Mouse (Mus musculus) gastrocnemius, postnatal 36 days (tissue): ENCODE data around the gene Lrrc8d. TPM values are rescaled to one million over a fixed set of nuclear protein-coding genes. Genes with fewer than 3 reads are reported as not detected.

Source experiments
- DNase-seq, 2 experiments: peaks; one replicate each; pipeline ENCODE4 v3.0.0; 2022
- intact Hi-C: fragments of 180-260 bp; cut with DNase I; formaldehyde crosslinking; loops from one replicate; pipeline ENCODE4 v1.15.1; 2025
- total RNA-seq, 2 experiments: library from RNA; stranded (reverse); gene quantifications; 2 replicates each; pipeline ENCODE4 v1.2.3; 2021

The Lrrc8d gene
- total RNA-seq, 2 experiments from 2014 or later, result 3.0 to 4.4 TPM

DNA sequence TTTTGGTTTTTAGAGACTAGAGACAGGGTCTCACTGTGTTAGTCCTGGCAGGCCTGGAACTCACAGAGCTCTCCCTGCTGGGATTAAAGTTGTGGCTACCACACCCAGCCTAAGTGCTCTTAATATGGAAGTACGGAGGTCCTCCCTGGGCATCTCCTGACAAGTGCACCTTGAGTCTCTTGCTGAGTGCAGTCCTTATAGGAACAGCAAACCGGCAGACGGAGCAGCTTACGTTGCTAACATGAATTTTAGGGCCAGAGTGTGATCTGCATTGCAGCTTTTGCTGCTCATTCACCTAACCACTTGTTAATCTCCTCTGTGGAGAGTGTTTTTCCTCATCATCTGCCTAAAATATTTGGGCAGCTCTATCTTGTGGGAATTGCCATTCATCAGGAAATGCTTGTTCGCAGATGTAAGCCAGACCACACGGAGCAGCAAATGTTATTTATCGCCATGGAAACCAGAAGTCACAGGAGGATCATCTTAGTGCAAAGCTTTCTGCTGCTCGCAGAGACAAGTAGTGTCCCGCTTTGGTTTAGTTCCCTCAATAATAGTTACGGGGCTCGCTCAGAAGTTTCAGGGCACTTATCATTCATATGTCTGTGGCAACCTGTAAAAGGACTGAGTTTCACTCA is 62.2 kb downstream of the Lrrc8d start:
- DNase-seq, result no peak
- intact Hi-C loops, result no loop called here

GRCm38 (mm10) chr5:105764369-105764768 is 64.6 kb downstream of the Lrrc8d start:
- DNase-seq, result no peak
- intact Hi-C loops, result no loop called here

- DNase-seq, result no peak
- intact Hi-C loops, result no loop called here
Measured at GRCm38 (mm10) chr5:105765386-105765785, 65.6 kb downstream of the Lrrc8d start.

DNA sequence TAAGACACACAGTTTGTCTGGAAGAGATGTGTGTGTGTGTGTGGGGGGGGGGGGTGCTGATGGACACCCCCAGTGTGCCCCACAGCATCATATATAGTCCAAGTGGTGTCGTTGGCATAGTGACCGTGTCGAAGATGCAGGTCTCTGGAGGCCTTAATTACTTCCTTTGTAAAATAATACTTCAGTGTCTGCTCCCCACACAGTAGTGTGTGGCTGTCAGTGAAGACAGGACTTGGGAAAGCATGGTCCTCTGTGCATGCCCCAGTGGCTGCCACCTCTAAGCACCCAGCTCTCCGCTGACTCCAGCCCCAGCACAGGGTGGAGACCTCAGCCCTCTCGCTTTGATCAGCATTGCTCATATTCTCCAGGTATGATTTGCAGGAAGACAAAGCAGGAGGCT is 76.6 kb downstream of the Lrrc8d start:
- intact Hi-C loops, result no loop called here
- DNase-seq, result no peak

DNA sequence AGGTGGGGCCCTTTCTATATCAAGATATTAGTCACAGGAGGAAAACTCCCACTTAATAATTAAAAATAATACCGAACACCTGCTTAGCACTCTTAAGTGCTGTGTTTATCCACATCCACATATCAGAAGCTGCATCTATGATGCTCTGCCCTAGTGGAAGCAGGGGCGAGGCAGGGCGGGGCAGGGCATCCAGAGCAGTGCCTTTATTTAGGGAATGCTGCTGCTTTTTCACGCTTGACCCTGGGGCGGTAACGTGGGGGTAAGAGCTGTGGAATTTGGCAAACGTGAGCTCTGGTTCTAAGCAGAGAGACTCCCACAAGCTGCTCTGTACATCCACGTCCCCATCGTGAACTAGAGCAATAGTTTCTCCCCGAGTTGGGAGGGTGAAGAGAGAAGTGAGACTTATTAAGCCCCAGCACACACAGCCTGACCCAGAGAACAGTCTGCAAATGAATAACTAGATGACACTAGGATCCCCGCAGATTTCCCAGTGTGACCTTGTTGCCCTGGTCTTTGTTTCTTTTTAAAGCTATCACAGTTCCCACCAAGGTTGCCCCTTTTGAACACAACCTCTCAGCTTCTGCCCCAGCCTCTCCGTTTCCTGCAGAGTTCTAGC is 77.3 kb downstream of the Lrrc8d start:
- intact Hi-C loops, result no loop called here
- DNase-seq, result no peak

DNA sequence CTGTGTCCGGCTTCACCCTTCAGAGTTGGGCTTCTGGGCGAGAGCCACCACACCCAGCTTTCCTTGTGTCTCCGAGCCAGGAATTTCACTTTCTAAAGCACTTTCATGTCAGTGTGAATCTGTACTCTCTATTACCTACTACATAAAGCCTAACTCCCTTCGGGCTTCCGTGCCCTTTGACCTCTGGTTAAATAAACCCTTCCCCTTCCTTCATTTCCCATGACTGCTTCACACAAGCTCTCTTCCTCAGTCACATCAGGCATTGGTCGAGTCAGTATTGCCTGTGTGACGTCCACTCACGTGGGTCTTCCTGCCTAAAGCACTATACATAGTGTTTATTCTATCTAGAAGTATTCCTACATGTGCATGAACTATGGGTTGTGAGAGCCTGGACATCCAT is 77.9 kb downstream of the Lrrc8d start:
- DNase-seq, result no peak
- intact Hi-C loops, result no loop called here

GRCm38 (mm10) chr5:105778189-105778588 is 78.4 kb downstream of the Lrrc8d start:
- DNase-seq, result no peak
- intact Hi-C loops, result no loop called here

DNA sequence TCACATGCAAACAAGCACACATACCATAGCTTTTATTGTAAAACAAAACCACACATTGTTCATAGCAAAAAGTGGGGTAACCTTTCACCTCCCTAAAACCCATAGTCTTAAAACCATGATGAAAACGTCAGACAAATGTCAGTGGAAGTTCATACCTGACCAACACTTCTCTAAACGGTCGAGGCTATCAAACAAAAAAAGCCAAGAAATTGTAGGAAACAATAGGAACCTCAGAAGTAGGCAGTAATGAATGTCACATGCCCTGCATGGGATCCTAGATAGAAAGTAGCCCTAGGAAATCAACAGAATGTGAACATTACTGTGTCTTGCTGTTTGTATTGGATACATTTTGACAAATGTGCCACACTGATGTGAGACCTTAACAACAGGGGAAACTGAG is 79.0 kb downstream of the Lrrc8d start:
- no peak for DNase-seq
- intact Hi-C loops, result no loop called here

GRCm38 (mm10) chr5:105779331-105779730 is 79.6 kb downstream of the Lrrc8d start:
- peak in 1 of 2 experiments; percentile 34 for DNase-seq
- intact Hi-C loops, result no loop called here

DNA sequence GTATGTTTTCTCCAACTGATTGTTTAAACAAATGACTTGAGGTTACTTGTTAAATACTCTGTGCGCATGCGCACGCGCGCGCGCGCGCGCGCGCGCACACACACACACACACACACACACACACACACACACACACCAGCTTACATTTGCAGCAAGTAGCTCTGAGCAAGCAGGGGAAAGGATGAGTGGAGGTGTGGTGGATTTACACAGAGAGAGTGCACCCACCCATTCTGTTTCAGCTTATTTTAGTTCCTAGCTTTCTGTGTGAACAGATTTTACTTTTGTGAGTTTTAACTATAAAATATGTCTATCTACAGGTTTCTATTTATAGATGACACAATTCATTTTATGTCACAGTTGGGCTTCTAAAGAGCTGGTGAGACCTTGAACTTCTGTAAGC is 84.1 kb downstream of the Lrrc8d start:
- DNase-seq, result no peak
- intact Hi-C loops, result no loop called here

DNA sequence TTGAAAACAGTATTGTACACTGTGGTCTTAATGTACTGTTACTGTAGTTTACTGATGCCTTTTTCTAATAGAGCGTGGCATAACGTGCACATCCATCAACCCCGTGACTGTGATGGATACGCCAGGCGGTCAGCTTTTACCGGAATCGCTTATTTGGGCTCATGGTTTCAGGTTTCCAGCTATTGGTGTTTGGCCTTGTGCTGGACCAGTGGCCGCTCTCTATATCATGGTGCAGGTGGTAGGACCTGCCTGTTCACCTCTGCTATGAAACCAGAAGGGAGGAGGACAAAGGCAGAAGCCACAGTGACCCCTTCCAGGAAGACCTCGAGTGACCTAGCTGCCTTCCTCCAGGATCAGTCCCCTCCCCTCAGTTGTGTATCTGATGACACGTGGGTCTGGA is 85.0 kb downstream of the Lrrc8d start:
- DNase-seq, result no peak
- intact Hi-C loops, result no loop called here

GRCm38 (mm10) chr5:105787577-105787976 is 87.8 kb downstream of the Lrrc8d start:
- intact Hi-C loops, result no loop called here
- DNase-seq, result peak in 1 of 2 experiments; percentile 21

- intact Hi-C loops, result no loop called here
- DNase-seq, result no peak
Measured at GRCm38 (mm10) chr5:105789801-105790200, 90.0 kb downstream of the Lrrc8d start.

DNA sequence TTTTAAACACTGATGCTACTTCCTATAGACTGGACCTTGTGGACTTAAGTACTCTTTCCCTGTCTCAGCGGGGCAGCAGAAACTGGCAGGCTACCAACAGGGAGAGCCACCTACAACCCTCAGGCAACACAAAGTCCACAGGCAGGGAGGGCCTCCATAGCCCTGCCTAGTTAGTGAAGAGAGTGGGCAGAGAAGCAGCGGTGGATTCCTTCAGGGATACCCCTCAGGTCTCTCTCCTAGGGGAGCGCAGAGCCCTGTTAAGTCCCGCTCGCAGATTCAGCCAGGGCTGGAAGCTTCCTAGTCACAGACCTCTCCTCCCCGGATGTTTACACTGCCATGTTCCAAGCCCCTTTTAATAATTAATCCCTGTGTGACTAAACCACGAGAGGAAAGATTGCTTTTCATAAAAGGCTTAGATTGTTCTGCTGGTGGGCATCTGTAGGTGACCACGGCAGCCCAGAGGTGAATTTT is 92.6 kb downstream of the Lrrc8d start:
- intact Hi-C loops, result no loop called here

GRCm38 (mm10) chr5:105792853-105793547 is 93.2 kb downstream of the Lrrc8d start:
- intact Hi-C loops, result no loop called here
- DNase-seq, result peak in 1 of 2 experiments; percentile 21

More for the DNA sequence above, 92.6 kb downstream of the Lrrc8d start:
- no peak for DNase-seq

- DNase-seq, result no peak
- intact Hi-C loops, result no loop called here
Measured at GRCm38 (mm10) chr5:105793548-105793940, 93.8 kb downstream of the Lrrc8d start.

GRCm38 (mm10) chr5:105798421-105798820 is 98.7 kb downstream of the Lrrc8d start:
- intact Hi-C loops, result no loop called here
- no peak for DNase-seq

DNA sequence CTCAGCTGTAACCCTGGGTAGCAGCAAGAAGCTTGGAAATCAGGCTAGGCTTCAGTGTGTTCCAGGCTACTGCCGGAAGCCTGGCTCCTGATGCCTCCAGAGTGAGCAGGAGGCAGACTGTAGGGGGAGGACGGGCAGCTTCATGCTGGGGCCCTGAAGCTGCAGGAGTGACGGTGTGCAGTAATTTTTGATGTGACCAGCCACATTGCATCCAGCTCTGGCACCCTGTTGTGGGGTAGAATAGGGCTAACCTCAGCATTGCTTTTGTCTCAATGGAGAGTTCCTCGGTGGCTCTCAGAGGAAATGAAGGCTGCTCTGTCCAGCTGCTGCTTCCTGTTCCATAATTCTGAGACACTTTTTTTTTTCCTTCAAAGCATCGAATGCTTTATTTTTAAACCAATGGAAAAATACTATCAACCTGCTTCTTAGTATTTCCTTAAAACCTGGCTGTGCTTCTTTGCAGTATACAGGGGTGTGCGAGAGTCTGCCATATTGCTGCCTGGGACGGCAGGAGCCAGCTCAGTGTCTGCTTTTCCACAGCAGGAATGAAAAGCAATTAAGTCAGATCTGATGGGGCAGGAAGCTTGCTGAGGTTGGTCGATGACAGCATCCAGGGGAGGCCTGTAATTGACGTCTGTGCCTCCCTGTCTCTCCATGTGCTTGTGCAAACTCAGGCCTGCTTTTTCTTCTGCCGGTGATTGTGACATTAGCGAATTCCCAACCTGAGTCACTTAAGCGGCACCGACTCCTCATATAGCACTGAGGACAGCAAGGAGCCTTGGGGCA is 100.3 kb downstream of the Lrrc8d start:
- DNase-seq, result no peak

DNA sequence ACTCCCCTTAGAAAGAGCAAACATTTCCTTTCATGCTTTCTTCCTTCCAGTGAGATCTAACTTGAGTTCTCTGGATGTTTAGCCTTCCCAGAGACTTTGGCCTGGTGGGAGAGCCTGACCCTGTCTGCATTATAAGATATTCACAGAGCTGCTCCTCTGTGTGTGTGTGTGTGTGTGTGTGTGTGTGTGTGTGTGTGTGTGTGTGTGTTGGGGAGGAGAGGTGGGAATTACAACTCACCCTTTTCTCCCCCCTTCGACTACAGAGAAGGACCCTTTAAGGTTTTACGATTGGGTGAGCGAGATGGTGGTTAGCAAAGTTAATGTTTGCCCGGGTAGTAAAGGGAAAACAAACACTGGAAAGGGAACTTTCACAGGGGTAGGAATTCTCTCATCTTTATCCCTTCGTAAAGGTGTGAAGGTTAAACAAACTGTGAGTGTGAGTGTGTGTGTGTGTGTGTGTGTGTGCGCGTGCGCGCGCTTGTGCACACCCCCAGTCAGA is 101.3 kb downstream of the Lrrc8d start:
- intact Hi-C loops, result no loop called here
- no peak for DNase-seq

More for the DNA sequence above, 100.3 kb downstream of the Lrrc8d start:
- intact Hi-C loops, result no loop called here

- DNase-seq, result no peak
- intact Hi-C loops, result no loop called here
Measured at GRCm38 (mm10) chr5:105805955-105806354, 106.2 kb downstream of the Lrrc8d start.

DNA sequence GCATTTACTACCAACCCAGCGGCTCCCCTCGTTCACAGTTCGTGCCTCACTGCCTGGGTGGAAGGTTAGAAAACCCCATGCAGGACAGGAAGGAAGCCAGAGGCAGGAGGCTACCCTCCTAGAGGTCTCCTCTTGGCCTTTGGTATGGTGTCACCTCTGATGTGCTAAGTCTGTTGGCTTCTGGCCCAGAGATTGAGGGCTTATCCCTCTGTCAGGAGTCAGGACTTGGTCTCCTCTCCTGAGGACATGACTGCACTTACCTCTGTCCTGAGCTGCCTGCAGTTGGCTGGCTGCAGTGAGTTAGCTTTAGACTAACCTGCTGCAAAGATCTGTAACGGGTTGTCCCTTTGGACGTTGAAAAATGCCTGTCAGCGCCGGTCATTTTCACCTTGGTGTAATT is 107.7 kb downstream of the Lrrc8d start:
- no peak for DNase-seq
- intact Hi-C loops, result no loop called here
